Mouse (Mus musculus) NIH3T3 (cell line): Measurements from ENCODE around the gene Fibp.

Experiments
- DNase-seq: peaks from one replicate; pipeline ENCODE4 v3.0.0-alpha.2; 2012; ENCODE audit warnings: low read depth

Gene Fibp

DNA sequence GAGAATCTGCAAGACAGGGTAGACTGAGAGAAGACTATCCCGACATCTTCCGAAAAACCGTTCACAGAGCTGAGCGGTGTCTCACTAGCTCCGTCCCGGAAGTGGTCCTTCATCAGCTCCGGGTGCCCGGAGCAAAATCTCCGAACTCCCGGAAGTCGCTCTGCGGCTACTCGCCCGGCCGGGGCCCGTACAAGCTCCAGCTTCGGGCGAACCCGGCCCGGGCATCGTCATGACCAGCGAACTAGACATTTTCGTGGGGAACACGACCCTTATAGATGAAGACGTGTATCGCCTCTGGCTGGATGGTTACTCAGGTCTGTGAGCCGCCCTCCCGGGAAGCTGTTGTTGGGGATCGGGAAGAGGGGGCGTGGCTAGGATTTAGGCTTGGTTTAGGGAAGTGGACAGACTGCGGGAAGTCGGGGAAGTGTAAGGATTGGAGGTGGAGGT is at the start of gene Fibp:
Fibp (plus strand) TSS at position 151 of the 447 bp plus-strand sequence.
- DNase-seq = peak; percentile 94

DNA sequence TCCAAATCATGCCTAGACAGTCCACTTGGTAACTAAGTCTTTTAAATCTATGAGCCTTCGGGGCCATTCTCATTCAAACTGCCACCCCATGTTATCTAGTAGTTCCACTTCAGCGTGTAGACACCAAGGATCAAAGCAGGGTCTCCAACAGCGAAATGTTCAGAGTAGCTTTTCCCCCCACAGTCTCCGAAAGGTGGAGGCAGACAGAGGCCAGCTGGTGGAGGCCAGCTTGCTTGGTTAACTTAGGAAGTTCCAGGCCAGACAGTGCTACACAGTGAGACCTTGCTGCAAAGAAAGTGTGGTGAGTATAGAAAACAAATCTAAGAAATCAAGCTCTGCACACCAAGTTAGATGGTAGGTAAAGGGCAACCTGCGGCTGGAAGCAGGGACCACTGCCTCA is 49.8 kb upstream of the Fibp start:
- DNase-seq = no peak

DNA sequence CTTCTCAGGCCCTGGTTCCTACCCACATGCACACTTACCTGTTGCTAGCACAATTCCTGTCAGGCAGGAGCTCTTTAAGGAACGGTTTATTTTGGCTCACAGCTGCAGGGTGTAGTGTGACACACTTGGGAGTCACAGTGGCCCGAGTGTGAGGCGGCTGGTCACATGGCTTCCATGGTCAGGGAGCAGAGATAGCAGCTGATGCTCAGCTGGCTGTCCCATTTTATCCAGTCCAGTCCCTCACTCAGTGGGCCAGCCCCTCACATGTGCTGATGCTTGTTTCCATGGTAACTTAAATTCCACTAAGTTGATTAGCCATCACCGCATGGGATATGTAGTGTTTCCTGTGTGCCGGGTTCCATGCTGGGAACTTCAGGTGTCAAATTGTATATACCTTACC is 48.5 kb upstream of the Fibp start:
- DNase-seq = no peak

DNA sequence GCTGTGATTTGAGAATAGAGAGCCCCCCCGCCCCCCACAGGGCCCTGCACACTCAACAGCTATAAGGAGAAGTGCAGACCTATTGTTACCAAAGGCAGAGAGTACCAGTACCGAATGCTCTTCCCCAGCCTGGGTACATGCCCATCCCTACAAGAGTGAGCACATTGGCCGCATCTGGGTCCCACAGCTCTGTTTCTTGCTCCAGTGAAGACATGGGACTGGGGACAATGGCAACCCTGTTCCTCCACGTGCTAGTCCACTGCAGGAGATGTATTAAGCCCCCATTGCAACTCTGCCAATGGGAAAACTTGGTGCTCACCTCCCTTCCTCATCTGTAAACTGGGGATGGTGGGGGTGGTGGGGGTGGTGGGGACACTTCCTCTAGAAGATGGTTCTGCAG is 46.6 kb upstream of the Fibp start:
- no peak for DNase-seq

DNA sequence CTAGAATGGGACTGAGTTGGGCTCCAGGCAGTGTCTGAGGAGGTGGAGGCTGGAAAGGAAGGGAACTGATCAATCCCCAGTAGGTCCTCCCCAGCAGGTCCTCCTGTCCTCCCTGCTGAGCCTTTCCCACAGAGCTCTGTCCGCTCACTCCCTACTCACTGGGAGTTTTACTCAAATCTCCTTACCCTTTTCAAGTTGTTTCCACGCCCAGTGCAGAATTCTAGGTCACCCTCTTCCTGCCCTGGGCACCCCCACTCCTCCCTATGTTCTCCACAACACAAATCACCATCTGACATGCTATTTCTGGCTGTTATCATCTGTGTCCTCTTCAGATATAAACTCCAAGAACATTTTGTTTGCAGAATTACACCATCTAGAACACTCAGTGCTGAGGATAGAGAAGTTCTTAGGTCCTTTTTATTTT is 45.9 kb upstream of the Fibp start:
- DNase-seq = no peak

DNA sequence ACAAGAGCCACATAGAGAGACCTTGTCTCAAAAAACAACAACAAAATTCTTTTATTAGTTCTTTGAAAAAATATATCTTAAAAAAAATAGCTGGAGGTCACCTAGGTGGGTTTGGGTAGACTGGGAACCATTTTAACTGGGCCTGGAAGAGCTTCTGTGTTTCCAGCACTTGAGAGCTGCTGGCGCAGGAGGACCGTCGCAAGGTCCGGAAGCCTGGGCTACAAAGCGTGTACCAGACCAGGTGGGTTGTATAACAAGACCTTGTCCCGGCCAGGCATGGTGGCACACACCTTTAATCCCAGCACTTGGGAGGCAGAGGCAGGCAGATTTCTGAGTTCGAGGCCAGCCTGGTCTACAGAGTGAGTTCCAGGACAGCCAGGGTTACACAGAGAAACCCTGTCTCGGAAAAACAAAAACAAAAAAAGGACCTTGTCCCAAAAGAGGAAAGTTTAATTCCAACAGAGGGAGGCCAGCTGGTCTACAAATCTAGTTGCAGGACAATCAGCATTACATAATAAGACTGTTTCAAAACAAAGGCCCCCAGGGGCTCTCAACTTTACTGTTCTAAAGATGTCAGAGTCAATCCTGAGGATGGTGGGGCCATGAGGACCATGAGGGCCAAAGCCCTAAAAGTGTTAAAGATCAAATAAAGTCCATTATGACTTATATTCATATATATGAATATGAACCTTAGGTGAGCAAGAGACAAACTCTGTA is 41.5 kb upstream of the Fibp start:
- no peak for DNase-seq

DNA sequence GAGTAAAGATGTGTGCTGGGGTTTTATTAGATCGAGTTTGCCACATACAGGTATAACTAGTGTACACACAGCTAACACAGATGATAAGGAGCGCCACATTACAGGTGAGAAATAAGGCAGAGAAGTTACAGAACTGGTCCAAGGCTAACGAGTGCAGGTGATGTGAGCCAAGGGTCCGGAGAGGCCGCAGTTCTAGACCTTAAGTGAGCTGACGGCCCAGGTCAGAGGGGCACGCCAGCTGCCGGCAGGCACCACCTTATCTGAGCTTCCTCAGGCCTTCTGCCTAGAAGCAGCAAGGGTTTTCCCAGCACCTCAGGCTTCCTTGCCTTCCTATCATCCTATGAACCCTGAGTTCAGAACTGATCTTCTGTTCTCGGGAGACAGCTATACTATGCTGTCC is 40.8 kb upstream of the Fibp start:
- no peak for DNase-seq

DNA sequence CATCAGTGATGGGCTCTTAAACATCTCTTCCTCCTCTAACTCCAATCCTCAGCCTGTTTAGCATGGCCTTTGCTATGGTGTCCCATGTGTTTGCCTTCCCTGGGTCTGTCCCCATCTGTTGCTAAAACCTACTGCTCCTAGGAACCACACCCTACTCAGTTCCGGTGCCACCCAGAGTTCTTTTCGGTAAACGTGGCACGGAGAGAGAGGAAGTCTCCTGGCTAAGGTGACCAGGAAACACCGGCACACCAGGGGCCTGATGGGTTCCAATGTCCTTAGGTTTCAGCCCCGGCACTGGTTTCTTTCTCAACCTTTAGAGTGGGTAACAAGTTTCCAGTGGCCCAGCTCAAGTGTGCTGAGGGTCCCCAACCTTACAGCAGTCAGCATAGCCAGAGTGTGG is 39.8 kb upstream of the Fibp start:
- no peak for DNase-seq

DNA sequence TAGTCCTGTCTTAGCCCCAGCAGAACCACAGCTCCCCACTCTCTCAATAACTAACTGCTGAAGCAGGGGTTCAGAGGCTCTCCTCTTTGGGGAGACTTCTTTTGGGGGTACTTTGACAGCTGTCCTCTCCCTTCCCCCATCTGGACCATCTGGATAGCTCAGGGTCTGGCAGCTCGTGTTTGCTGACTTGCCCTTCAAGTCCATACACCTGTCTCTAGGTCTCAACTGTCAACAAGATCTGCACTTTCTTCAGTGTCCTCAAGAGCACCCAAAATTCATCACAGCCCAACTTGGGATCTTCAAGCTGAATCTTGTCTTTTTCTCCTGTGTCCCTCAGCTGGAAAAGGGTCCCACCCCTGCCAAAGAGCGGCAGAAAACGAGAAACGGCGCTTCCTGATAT is 38.6 kb upstream of the Fibp start:
- DNase-seq = no peak

DNA sequence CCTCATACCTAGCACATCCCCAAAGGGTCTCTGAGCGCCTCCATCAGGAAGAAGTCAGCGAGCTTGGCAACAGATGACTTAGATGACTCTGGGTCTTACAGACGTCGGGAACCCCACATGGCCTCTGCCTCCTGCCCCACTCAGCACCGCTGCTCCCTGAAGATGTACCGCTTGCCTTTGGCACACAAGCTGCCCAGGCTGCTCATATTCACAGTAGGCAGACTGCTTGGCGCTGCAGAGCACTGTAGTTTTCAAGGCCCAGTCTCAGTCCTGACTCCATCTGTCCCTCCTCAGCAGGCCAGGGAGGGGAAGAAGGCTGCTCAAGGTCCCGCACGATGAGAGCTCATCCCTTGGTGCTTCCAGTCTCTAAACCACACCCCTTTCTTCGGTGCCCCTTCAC is 38.1 kb upstream of the Fibp start:
- no peak for DNase-seq

DNA sequence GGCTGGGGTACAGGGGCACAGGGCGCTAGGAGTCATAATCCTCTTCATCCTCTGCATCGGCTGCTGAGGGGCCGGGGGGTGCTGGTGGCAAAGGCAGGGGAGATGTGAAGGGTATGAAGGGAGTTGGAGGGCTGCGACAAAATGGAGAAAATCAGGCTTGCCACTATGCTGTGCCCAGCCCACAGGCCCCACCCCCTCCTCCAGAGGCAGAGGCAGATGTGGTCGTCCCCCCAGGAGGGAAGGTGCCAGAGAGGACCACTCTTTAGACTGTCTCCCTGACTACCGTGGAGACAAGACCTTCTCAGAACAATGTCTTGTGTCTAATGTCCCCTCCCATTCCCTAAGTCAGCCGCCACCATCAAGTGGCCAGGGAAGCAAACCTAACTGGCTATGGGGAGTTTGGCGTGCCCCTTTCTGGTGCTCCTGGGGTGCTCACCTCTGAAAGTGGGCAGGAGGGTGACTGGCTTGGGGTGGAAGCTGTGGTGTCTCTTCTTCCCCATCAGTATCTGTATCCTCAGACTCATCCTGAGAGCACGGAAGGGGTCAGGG is 37.4 kb upstream of the Fibp start:
- DNase-seq = no peak

DNA sequence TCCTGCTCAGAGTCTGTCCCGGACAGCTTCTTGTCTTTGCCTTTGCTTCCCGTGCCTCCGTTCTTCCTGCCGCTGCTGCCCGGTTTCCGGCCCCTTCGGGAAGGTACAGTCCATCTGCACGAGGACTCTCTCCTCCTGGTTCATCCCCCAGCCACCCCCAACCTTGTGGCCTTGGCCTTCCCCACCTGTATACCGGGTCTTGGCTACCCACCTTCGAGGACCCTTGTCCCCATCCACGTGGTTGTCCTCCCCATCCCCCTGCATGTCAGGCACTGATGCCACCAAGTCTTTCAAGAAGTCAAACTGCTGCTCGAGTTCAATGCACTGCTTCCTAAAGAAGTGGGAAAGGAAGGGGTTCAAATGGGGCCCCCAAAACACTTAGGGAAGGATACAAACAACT is 36.9 kb upstream of the Fibp start:
- no peak for DNase-seq

DNA sequence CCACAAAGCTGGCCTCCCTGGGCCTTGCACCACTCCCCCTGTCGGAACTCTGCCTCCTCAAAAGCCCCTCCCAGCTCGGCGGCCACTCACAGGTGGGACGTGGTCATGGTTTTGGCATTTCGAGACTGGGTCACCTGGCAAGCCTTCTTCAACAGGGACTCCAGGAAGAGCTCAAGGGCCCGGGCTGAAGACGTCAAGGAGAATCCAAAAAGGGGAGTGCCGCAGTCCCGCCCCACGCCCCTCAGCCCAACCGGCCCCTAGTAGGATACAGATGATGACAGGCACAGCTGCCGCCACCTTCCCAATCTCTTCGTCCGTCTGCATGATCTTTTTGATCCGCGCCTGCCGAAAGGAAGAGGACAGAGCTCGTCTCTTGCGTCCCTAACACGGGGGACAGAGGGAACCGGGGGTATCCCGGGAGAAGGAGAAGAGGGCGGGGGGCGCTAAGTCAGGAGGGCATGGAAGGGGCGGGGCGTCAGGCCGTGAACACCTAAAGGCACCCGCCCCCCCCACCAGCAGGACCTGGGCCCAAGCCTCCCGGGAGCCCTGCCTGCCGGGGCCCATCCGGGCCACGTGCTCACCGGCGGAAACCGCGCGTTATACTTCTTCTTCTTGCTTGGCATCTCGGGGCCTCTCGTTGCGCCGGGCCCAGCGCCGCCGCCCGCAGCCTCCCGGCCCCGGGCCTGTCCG is 36.2 kb upstream of the Fibp start:
- peak; percentile 81 for DNase-seq

DNA sequence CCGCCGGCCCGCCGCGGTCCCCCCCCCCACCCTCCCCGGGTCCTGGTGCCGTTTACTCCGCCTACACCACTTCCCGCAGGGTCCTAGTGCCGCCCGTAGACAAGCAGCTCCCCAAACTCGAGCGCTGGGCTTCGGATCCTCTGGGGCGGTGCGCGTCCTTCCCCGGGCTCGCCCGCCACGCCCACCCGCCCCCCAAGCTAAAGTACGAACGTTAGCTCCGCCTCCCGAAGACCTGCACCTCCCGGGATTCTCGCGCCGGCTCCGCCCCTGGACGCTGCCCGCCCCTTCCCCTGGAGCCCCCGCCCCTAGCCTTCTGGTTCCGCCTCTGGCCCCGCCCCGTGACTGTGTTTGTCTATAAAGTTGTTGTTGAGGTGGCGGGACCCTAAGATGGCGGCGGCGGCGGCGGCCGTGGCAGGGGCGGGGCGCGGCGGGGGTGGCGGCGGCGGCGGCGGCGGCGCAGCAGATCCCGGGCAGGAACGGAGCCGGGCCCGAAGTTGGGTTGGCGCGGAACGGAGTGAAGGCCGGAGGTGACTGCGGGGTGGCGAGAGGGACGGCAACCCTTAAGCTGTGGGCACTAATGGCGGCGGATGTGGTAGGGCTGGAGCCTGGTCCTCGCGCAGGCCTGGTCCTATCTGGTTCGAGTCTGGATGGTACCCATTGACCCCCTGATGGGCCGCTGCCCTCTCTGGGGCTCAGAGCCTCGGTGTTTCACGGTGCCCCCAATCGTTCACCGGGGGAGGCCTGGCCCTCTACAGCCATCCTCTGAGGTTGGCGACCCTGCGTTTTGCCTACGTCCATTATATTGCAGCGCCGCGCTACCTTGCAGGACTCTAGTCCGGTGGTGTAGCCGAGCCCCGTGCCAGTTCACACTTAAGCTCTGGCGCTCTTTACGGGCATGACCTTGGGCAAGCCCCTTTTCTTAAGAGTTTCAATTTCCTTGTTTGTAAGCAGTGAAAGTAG is 35.4 kb upstream of the Fibp start, which contains the start of the genes Drap1 and AI837181:
Drap1 (minus strand) TSS at position 198 of the 960 bp plus-strand sequence.
AI837181 (plus strand) TSS at position 363 of the 960 bp plus-strand sequence.
- peak; percentile 100 for DNase-seq

DNA sequence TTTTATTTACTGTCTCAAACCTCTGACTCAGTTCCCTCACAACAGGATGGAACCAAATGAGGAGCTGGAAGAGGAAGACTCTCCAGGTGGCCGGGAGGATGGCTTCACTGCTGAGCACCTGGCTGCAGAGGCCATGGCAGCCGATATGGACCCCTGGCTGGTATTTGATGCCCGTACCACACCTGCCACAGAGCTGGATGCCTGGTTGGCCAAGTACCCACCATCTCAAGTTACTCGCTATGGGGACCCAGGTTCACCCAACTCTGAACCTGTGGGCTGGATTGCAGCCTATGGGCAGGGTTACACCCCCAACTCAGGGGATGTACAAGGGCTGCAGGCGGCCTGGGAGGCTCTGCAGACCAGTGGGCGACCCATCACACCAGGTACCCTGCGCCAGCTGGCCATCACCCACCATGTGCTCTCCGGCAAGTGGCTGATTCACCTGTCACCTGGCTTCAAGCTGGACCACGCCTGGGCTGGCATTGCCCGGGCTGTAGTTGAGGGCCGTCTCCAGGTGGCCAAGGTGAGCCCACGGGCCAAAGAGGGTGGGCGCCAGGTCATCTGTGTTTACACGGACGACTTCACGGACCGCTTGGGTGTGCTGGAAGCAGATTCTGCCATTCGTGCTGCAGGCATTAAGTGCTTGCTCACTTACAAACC is 34.4 kb upstream of the Fibp start:
- no peak for DNase-seq

DNA sequence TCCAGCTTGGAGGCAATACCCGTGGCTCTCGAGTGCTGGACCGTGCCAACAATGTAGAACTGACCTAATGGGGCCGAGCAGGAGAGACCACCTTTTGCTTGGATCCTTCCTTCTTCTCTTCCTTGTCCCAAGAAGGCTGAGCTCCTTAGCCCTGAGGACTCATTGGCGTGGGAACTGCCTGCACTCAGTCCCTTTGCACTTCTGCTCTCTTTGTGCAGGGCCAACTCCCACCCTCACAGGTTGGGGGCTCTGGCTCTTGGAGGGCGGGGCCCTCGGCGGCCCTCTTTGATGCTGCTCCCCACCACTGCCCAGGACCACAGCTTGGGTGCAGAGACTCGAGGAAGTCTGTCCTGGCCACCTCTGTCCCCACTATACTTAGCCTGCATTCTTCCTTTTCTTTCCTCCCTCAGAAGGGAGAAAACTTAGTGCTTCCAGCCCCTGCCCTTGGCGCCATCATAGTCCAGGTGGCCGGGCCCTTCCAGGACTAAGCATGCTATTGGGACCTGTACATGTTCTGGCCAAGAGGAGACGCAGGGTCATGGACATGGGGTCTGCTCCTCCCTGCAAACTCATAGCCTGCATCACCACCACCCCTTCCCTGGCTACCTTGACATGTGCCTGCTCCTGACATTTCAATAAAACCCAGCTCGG is 33.6 kb upstream of the Fibp start:
- DNase-seq = no peak

DNA sequence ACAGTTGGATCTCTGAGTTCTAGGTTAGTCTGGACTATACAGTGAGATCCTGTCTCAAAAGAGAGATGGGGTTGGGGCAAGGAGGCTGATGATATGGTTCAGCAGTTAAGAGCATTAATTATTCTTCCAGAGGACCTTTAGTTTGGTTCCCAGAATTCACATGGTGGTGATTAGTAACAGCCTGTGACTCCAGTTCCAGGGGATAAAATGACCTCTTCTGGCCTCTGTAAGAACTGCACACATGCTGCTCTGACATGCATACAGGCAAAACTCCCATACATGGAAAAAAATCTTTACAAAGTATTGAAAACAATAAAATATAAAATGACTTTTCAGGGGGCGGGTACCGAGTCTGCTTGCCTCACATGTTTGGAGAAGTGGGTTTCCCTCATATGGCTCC is 32.3 kb upstream of the Fibp start:
- peak; percentile 83 for DNase-seq

DNA sequence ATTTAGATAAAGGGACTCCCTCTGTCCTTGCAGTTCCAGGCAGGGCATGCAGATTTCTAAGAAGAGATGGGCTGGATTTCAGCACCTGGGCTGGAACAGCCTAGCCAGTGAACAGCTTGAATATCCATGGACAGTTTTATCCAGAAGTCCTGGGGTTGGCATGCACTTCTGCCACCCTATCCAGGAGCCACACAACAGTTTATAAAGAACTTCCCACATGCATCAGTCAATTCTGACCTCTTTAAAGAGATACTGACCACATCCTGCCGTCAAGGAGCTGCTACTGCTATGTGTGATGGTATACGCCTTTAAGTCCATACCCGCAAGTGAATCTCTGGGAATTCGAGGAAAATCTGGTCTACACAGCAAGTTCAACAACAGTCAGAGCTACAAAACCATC is 31.2 kb upstream of the Fibp start:
- no peak for DNase-seq

DNA sequence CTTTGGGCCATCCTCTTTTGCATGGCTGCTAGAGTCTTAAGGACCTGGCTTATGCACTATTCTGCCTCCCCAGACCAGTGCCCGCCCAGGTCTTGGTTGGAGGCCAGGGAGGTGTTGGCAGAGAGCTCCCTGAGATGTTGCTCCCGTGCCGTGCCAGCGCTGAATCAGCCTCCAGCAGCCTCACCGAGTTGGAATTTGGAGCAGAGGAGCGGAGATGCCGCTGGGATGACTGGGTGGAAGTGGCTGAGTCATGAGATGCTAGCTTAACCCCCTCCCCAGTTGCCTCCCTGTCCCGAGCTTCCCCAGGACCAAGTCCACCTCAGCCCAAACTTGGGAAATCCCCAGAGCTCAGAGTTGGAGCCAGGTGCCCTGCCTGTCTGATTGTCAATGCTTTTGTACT is 30.6 kb upstream of the Fibp start:
- DNase-seq = peak; percentile 98

DNA sequence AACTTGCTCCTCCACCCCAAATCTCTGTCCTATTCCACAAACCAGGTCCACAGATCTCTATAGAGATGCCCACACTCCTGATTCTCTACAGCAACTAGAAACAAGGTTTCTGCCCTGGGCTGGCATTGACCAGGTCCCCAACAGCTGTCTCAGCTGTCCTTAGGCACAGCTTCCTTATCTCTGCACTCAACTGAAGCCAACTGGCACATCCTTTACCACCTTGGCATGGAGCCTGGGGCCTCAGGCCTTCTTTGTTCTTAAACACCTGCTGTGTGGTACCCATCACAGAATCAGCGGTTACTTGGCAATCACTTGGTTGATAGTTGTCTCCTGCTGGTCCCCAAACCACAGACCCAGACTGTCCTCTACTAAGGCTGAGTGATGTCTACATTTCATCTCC is 30.0 kb upstream of the Fibp start:
- DNase-seq = peak; percentile 37

DNA sequence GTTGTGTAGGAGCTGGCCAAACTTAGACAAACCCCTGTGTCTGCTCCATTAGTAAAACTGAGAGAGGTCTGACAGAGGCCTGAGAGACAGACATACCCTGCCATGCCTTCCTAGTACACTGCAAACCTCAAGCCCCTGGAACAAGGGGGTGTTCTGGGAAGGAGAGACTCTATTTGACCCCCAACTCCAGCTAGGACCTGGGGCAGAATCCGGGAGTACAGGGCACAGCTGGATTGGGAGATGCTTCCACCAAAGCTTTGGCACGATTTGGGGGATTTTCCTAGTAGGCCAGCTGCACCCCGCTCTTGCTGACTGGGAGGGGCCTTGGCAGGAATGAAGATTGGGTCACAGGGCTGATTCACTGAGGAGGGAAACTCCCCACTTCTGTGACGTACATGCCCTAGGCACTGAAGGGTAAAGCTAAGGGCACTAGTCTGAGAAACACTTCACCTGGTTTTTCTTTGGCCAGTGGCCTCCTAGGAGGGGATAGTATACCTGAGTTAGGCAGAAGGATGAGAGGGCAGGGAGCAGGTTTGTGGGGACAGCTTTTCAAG is 28.4 kb upstream of the Fibp start:
- DNase-seq = peak; percentile 93
